Mouse (Mus musculus) duodenum, adult 2 months (tissue): ENCODE data around the gene Tmem30c. TPM values are rescaled to one million over a fixed set of nuclear protein-coding genes. Genes with fewer than 3 reads are reported as not detected.

Experiments used
- polyA plus RNA-seq: library from polyadenylated mRNA; depleted of rRNA; stranded (reverse); fragments of >200 nt; gene quantifications from 2 replicates; pipeline ENCODE4 v1.2.3, GENCODE M21; 2012; ENCODE audit warnings: low replicate concordance; rRNA removed

Gene Tmem30c
- not detected in 2 replicates for polyA plus RNA-seq

GRCm38 (mm10) chr16:57292765-57293164 is at the start of gene Tmem30c:
Gene Tmem30c, minus strand, starts transcription at chr16:57292865.

GRCm38 (mm10) chr16:57231089-57231936 is 61.4 kb downstream of the Tmem30c start, which contains the start of gene Tbc1d23:
Gene Tbc1d23, minus strand, starts transcription at chr16:57231504.

Other genes starting within 250 kb of the Tmem30c start
- not detected in 2 replicates for gene Tmem45a2, start 221.5 kb downstream of the Tmem30c start, polyA plus RNA-seq
- 11.5 TPM in 2 replicates for gene Tomm70a, start 171.2 kb downstream of the Tmem30c start, polyA plus RNA-seq
- 11.1 and 11.7 TPM in 2 replicates for gene Nit2, start 125.5 kb downstream of the Tmem30c start, polyA plus RNA-seq
- 2.6 and 3.9 TPM in 2 replicates for gene Tbc1d23, start 61.4 kb downstream of the Tmem30c start, polyA plus RNA-seq
- 1.3 and 1.8 TPM in 2 replicates for gene Filip1l, start 60.2 kb upstream of the Tmem30c start, polyA plus RNA-seq